Mouse (Mus musculus): ENCODE results near the gene Cds2. TPM values are rescaled to one million over a fixed set of nuclear protein-coding genes. Genes with fewer than 3 reads are reported as not detected.
A peak's percentile ranks its signal among the peaks of the same experiment; 100 is the strongest.

Gene Cds2
- total and polyA plus RNA-seq, 2 experiments: 41.6 to 48.1 TPM

GRCm38 (mm10) chr2:132305165-132305564 is 42.2 kb downstream of the Cds2 start:
- Histone ChIP-seq H3K9ac (ENCODE audit: low read depth, low read length) (no peak overlapping the region), H3K4me3 (ENCODE audit: insufficient read depth, low read depth, low read length) (no peak overlapping the region), H3K27me3 (ENCODE audit: control insufficient read depth, insufficient read depth, low read length) (no peaks in the 10 kb centered on the region), H3K79me2 (ENCODE audit: control insufficient read depth, insufficient read depth, low read length) (no peaks in the 10 kb centered on the region), H3K4me1 (ENCODE audit: control insufficient read depth, insufficient read depth, low read length) (no peaks in the 10 kb centered on the region), H3K27ac (replicated peaks; ENCODE audit: insufficient read depth, low read depth, low read length) (no peak overlapping the region), H3K36me3 (ENCODE audit: control insufficient read depth, insufficient read depth, low read length) (peaks cover 42% of the 10 kb centered on the region)
- DNase-seq (ENCODE audit: extremely low read depth, low read depth, low spot score): no peak
- TF ChIP-seq POLR2A (IDR thresholded peaks at IDR 0.05; ENCODE audit: extremely low read depth, insufficient read depth, low read length): no peak
- no peak for TF ChIP-seq CTCF (IDR thresholded peaks at IDR 0.05; ENCODE audit: low read depth, low read length)
- 87% methylated on average over 7 of the region's 7 CpGs for WGBS

- H3K36me3 ChIP-seq (ENCODE audit: control insufficient read depth, insufficient read depth, low read length): peaks cover 38% of the 10 kb centered on the region
- WGBS: 71% methylated on average over 4 of the region's 4 CpGs
- no peak for DNase-seq (ENCODE audit: extremely low read depth, low read depth, low spot score)
These were observed 43.0 kb downstream of the Cds2 start for GRCm38 (mm10) chr2:132305988-132306387.

GRCm38 (mm10) chr2:132307213-132307843 is 44.4 kb downstream of the Cds2 start:
- Histone ChIP-seq H3K4me3 (ENCODE audit: insufficient read depth, low read depth, low read length) (no peak overlapping the region), H3K27me3 (ENCODE audit: control insufficient read depth, insufficient read depth, low read length) (no peaks in the 10 kb centered on the region), H3K79me2 (ENCODE audit: control insufficient read depth, insufficient read depth, low read length) (no peaks in the 10 kb centered on the region), H3K4me1 (ENCODE audit: control insufficient read depth, insufficient read depth, low read length) (no peaks in the 10 kb centered on the region), H3K36me3 (ENCODE audit: control insufficient read depth, insufficient read depth, low read length) (peaks cover 31% of the 10 kb centered on the region), H3K27ac (replicated peaks; ENCODE audit: insufficient read depth, low read depth, low read length) (no peak overlapping the region), H3K9ac (ENCODE audit: low read depth, low read length) (no peak overlapping the region)
- no peak for DNase-seq (ENCODE audit: extremely low read depth, low read depth, low spot score)
- TF ChIP-seq CTCF (IDR thresholded peaks at IDR 0.05; ENCODE audit: low read depth, low read length) (no peak), POLR2A (IDR thresholded peaks at IDR 0.05; ENCODE audit: extremely low read depth, insufficient read depth, low read length) (no peak)
- 97% methylated on average over 11 of the region's 11 CpGs for WGBS

More at GRCm38 (mm10) chr2:132305988-132306387, 43.0 kb downstream of the Cds2 start:
- H3K27me3 ChIP-seq (ENCODE audit: control insufficient read depth, insufficient read depth, low read length): no peaks in the 10 kb centered on the region
- no peak overlapping the region for H3K4me3 ChIP-seq (ENCODE audit: insufficient read depth, low read depth, low read length)
- H3K27ac ChIP-seq (replicated peaks; ENCODE audit: insufficient read depth, low read depth, low read length): no peak overlapping the region
- no peaks in the 10 kb centered on the region for H3K4me1 ChIP-seq (ENCODE audit: control insufficient read depth, insufficient read depth, low read length)
- H3K79me2 ChIP-seq (ENCODE audit: control insufficient read depth, insufficient read depth, low read length): no peaks in the 10 kb centered on the region
- TF ChIP-seq CTCF (IDR thresholded peaks at IDR 0.05; ENCODE audit: low read depth, low read length): peak; percentile 70
- TF ChIP-seq POLR2A (IDR thresholded peaks at IDR 0.05; ENCODE audit: extremely low read depth, insufficient read depth, low read length): no peak
- no peak overlapping the region for H3K9ac ChIP-seq (ENCODE audit: low read depth, low read length)

- DNase-seq (ENCODE audit: extremely low read depth, low read depth, low spot score): no peak
- no peak for TF ChIP-seq POLR2A (IDR thresholded peaks at IDR 0.05; ENCODE audit: extremely low read depth, insufficient read depth, low read length)
- TF ChIP-seq CTCF (IDR thresholded peaks at IDR 0.05; ENCODE audit: low read depth, low read length): no peak
- no peaks in the 10 kb centered on the region for H3K4me1 ChIP-seq (ENCODE audit: control insufficient read depth, insufficient read depth, low read length)
- H3K79me2 ChIP-seq (ENCODE audit: control insufficient read depth, insufficient read depth, low read length): no peaks in the 10 kb centered on the region
- no peak overlapping the region for H3K27ac ChIP-seq (replicated peaks; ENCODE audit: insufficient read depth, low read depth, low read length)
- H3K9ac ChIP-seq (ENCODE audit: low read depth, low read length): no peak overlapping the region
- 96% methylated on average over 6 of the region's 6 CpGs for WGBS
- no peak overlapping the region for H3K4me3 ChIP-seq (ENCODE audit: insufficient read depth, low read depth, low read length)
- H3K27me3 ChIP-seq (ENCODE audit: control insufficient read depth, insufficient read depth, low read length): no peaks in the 10 kb centered on the region
- peaks cover 19% of the 10 kb centered on the region; the same call in 1 of the 2 replicates for H3K36me3 ChIP-seq (ENCODE audit: control insufficient read depth, insufficient read depth, low read length)
These were observed 45.9 kb downstream of the Cds2 start for GRCm38 (mm10) chr2:132308829-132309228.

- no peaks in the 10 kb centered on the region for H3K27me3 ChIP-seq (ENCODE audit: control insufficient read depth, insufficient read depth, low read length)
- no peak overlapping the region for H3K27ac ChIP-seq (replicated peaks; ENCODE audit: insufficient read depth, low read depth, low read length)
- H3K9ac ChIP-seq (ENCODE audit: low read depth, low read length): no peak overlapping the region
- no peaks in the 10 kb centered on the region for H3K4me1 ChIP-seq (ENCODE audit: control insufficient read depth, insufficient read depth, low read length)
- TF ChIP-seq CTCF (IDR thresholded peaks at IDR 0.05; ENCODE audit: low read depth, low read length) (no peak), POLR2A (IDR thresholded peaks at IDR 0.05; ENCODE audit: extremely low read depth, insufficient read depth, low read length) (no peak)
- H3K36me3 ChIP-seq (ENCODE audit: control insufficient read depth, insufficient read depth, low read length): peaks cover 17% of the 10 kb centered on the region; the same call in 1 of the 2 replicates
- H3K79me2 ChIP-seq (ENCODE audit: control insufficient read depth, insufficient read depth, low read length): no peaks in the 10 kb centered on the region
- no peak for DNase-seq (ENCODE audit: extremely low read depth, low read depth, low spot score)
- no peak overlapping the region for H3K4me3 ChIP-seq (ENCODE audit: insufficient read depth, low read depth, low read length)
- 98% methylated on average over 6 of the region's 6 CpGs for WGBS
These were observed 46.5 kb downstream of the Cds2 start for GRCm38 (mm10) chr2:132309398-132309930.

- no peak for DNase-seq (ENCODE audit: extremely low read depth, low read depth, low spot score)
- Histone ChIP-seq H3K36me3 (ENCODE audit: control insufficient read depth, insufficient read depth, low read length) (0 out of 2 replicates have a peak, but pooled peaks cover 2% of the 10 kb centered on the region), H3K27me3 (ENCODE audit: control insufficient read depth, insufficient read depth, low read length) (no peaks in the 10 kb centered on the region), H3K9ac (ENCODE audit: low read depth, low read length) (no peak overlapping the region), H3K4me3 (ENCODE audit: insufficient read depth, low read depth, low read length) (no peak overlapping the region), H3K4me1 (ENCODE audit: control insufficient read depth, insufficient read depth, low read length) (no peaks in the 10 kb centered on the region), H3K27ac (replicated peaks; ENCODE audit: insufficient read depth, low read depth, low read length) (no peak overlapping the region), H3K79me2 (ENCODE audit: control insufficient read depth, insufficient read depth, low read length) (no peaks in the 10 kb centered on the region)
- TF ChIP-seq CTCF (IDR thresholded peaks at IDR 0.05; ENCODE audit: low read depth, low read length) (no peak), POLR2A (IDR thresholded peaks at IDR 0.05; ENCODE audit: extremely low read depth, insufficient read depth, low read length) (no peak)
- WGBS: 87% methylated on average over 5 of the region's 5 CpGs
These were observed 49.7 kb downstream of the Cds2 start for GRCm38 (mm10) chr2:132312616-132313015.
